Mouse (Mus musculus) retina, postnatal 1 day (tissue): Measurements from ENCODE around the gene Mtg1.
A peak's percentile ranks its signal among the peaks of the same experiment; 100 is the strongest.

Experiments used
- DNase-seq: peaks from one replicate; pipeline ENCODE4 v3.0.0-alpha.2; 2012

The Mtg1 gene

GRCm38 (mm10) chr7:140137135-140138020, at the start of gene Mtg1:
Gene Mtg1, plus strand, starts transcription at chr7:140137564.
- DNase-seq, result peak; percentile 94

DNA sequence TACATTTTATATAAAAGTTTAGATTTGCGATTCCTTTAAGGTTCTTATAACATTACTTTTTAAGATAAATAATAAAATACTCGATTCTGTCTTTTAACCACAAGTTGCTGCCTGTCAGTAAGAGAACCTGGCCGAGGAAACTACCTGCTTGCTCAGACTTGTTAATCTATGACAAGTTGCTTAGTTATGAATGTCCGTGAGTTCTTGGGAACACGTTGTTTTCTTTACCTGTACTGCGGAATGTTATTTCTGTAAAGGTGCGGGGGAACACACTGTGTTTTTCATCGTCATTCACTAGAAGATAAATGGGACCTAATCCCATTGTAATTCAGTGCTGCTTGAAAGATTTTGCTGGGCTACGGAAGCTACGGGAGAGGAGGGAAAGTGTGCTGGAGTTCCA, 46.8 kb upstream of the Mtg1 start:
- no peak for DNase-seq

- DNase-seq, result no peak
Measured at GRCm38 (mm10) chr7:140092924-140093528, 44.3 kb upstream of the Mtg1 start, which contains the start of gene Prap1. Gene Prap1, plus strand, starts transcription at chr7:140093395.

DNA sequence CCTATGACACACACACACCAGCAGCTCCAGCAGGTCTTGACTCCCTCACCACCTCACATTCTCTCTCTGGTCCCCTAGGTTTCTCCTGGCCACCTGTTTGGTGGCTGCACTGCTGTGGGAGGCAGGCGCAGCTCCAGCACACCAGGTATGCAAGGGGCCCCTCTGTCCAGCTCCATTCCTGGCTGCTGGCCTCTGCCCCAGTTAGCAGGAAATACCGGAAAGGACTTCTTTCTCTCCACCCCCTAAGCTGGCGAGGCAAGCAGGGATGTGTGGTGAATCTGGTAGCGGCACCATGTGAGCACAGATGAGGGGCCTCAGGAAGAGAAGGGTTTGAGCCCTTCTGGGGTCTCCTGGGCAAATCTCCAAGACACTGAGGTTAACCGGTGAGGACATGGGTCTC, 42.4 kb upstream of the Mtg1 start:
- DNase-seq, result no peak

- no peak for DNase-seq
Measured at GRCm38 (mm10) chr7:140095556-140095955, 41.8 kb upstream of the Mtg1 start.

- DNase-seq, result no peak
Measured at GRCm38 (mm10) chr7:140096055-140096454, 41.3 kb upstream of the Mtg1 start.

DNA sequence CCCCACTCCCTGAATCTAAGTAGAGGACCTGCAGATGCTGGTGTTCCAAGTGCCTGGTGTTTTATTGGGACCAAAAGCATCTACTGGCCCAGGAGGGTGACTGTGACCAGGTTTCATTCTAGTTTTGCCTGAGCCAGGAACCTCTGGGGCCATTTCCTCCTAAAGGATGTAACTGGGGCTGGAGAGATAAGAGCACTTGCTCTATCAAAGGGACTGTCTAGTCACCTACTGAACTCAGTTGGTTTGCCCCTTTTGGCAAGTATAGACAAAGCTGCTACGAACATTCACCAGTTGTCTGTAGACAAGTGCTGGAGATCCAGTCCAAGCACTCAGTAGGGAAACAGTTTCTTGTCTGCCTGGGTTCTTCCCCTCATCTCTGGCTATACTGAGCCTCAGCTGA, 38.9 kb upstream of the Mtg1 start:
- DNase-seq, result no peak

GRCm38 (mm10) chr7:140101498-140101897, 35.9 kb upstream of the Mtg1 start:
- DNase-seq, result no peak

GRCm38 (mm10) chr7:140101993-140102860, 35.1 kb upstream of the Mtg1 start, which contains the start of gene Fuom:
Gene Fuom, minus strand, starts transcription at chr7:140102441.
- peak; percentile 89 for DNase-seq

DNA sequence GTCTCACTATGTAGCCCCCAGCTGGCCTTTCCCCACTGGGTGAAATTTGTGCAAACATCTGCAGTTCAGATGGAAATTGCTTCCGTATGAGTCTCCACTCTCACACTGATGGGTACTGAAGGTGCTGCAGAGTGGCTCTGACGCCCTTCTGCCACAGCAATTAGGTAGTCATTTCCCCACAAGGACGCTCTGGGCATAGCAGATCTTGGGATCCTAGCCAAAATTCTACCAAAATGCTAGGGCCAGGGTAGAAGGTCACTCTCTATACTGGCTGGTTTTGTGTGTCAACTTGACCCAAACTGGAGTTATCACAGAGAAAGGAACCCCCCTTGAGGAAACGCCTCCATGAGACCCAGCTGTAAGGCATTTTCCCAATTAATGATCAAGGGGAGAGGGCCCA, 33.4 kb upstream of the Mtg1 start:
- no peak for DNase-seq

DNA sequence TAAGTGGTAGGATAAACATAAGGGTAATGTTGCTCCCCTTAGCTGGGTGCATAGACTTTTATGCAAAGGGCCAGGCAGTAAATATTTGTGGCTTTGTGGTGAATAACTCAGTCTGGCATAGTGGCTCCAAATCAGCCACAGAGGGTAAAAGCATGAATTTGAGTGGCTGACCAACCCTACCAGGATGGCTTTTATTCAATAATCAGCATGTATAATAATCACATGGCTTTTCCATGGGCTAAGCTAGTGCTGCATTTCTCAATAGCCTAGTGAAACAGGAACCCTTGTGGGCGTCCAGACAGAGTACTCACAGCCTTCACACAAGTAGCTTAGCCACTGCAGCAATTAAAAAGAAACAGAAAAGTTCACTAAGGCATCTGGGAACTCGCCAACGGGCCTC, 25.4 kb upstream of the Mtg1 start:
- no peak for DNase-seq

- peak; percentile 56 for DNase-seq
Measured at GRCm38 (mm10) chr7:140115583-140116328, 21.6 kb upstream of the Mtg1 start, which contains the start of gene Paox. Gene Paox, plus strand, starts transcription at chr7:140115799.

DNA sequence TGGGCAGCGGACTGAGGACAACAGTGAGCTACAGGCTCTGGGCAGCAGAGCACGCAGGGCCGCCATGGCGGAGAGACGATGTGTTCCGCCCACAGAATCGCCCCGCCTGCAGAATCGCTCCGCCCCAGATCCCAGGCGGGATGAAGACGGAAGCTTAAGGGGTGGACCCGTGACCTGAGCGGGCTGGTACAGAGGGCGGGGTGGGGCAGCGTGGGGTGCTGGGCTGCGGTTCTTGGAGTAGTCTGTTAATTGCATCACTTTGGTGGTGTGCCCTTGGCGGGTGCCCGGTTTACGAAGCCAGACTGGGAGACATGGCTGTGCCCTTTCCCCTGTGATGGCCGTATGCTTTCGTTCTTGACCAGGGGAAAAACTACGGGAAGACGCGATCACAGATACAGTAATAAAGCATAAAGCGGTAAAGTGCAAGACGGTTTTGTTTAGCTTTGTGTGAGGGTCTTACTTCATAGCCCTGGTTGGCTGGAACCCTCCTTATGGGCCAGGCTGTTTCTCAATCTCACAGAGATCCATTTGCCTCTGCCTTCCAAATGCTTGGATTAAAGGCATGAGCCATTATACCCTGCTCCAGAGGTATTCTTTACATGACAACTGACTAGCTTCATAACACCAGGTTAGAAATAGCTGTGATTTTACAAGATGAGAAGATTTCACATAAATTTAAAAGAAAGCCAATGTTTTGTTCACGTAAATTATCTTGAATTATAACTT, 20.9 kb upstream of the Mtg1 start, which contains the start of gene Echs1:
TSS of gene Echs1 (minus strand) at position 148 of the 726 bp plus-strand sequence.
- DNase-seq, result peak; percentile 92

DNA sequence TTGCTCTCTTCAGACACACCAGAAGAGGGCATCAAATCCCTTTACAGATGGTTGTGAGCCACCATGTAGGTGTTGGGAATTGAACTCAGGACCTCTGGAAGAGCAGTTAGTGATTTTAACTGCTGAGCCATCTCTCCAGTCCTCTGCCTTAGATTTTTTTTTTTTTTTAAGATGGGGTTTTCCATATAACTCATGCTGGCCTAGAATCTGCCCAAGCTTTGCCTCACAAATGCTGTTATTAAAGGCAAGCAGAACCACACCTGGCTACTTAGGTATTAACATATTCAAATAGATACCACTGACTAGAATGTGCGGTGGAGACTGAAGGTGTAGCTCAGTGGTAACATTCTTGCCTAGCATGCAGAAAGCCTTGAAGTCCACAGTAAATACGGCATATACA, 16.9 kb upstream of the Mtg1 start:
- no peak for DNase-seq

DNA sequence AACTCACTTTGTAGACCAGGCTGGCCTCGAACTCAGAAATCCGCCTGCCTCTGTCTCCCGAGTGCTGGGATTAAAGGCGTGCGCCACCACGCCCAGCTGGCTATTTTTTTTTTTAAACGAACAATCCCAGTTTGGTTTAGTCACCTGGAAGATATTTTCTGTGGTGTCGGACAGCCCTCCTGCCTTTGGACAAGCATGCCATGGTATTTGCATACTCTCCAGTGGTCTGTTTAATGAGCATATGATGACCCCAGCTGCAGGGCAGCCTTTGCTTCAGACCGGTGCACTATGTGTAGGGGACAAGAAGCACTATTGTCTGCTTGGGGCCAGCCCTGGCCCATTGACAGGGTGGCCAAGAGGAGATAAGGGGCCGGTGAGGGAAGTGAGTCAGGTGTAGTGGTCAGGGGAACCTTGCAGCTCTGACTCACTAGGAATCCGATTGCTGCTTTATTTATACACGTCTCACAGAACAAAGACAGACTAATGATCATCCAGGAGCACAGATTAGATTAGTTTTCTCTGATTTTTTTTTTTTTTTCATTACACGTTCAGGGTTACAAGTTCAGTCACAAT, 15.9 kb upstream of the Mtg1 start:
- DNase-seq, result no peak

DNA sequence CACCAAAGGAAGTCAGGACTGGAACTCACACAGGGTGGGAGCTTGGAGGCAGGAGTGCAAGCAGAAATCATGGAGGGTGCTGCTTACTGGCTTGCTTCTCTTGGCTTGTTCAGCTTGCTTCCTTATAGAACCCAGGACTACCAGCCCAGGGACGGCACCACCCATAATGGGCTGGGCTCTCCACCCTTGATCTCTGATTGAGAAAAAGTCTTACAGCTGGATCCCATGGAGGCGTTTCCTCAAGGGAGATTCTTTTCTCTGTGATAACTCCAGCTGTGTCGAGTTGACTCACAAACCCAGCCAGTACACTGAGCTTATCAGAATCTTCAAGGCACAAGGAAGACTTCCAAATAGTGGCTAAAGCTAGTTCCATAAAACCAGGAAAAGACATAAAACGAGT, 14.6 kb upstream of the Mtg1 start:
- DNase-seq, result no peak

DNA sequence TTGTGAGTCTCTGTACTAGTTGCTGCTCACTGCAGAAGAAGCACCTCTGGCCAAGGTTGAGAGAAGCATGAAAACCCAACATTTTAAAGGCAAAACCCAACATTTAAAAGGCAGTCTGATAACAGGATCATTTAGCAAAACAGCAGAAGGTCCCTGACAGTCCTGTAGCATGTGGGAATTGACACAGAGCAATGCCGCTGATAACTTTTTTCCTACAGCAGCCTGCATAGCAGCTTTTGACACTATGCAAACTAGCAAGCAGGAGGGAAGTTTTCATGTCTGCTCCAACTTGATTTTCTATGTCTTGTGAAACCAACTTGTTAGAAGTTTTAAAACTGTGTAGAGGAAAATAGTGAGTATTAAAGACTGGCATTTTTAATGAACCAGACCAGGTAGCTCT, 13.0 kb upstream of the Mtg1 start:
- DNase-seq, result no peak

DNA sequence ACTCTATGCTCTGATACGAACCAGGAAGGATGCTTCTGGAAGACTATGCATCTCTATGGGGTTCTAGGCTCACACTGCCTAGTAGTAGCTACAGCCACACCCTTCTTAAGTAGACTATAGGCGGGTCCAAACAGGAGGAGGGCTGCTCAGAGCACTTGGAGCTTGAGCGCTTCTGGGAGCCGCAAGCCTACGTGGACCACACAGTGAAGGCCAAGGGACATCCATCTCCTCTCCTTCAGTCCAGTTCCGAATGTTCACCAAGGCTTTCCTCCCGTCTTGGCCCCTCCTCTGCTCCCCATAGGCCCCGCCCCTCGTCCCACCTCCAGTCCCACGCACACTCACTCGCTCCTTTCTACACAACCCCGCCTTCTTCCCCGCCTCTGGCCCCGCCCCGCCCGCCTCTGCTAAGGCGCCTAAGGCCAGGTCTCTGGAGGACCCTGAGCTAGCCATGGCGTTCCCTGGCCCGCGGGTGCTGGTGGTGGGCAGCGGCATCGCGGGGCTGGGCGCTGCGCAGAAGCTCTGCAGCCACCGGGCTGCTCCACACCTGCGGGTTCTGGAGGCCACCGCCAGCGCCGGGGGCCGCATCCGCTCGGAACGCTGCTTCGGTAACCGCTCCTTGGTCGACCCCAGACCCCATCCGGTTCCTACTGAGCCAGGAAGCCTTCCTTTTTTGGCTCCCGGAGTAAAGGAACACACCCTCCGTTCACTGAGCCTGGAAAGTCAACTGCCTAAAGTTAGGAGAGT, 11.9 kb upstream of the Mtg1 start:
- peak; percentile 93 for DNase-seq

DNA sequence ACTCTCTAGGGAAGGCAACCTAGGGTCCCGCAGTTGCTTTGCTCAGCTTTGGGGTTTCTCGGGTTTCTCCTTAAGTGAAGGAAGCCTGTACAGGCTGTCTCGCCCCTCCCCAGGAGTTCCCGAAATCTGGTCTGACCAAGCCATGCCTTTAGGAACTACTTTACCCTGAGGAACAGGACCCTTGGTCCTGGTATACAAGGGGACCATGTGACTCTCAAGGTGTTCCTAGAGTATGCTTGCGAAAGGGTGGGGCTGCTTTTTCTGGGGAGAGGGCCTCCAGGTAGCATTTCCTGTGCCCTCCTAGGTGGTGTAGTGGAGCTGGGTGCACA, 11.4 kb upstream of the Mtg1 start:
- DNase-seq, result no peak

GRCm38 (mm10) chr7:140126934-140127333, 10.4 kb upstream of the Mtg1 start:
- no peak for DNase-seq

- no peak for DNase-seq
Measured at GRCm38 (mm10) chr7:140127911-140128310, 9.5 kb upstream of the Mtg1 start.
